Mouse (Mus musculus): ENCODE measurements around the gene Hspa2. TPM values are rescaled to one million over a fixed set of nuclear protein-coding genes. Genes with fewer than 3 reads are reported as not detected.

Gene Hspa2
- total and polyA plus RNA-seq, 2 experiments = 1.4 to 3.3 TPM

GRCm38 (mm10) chr12:76407184-76407583 is 3.2 kb downstream of the Hspa2 start:
- H3K4me3 ChIP-seq (ENCODE audit: insufficient read depth, low read depth, low read length) = no peak overlapping the region
- 81% methylated on average over 1 of the region's 1 CpGs for WGBS
- no peaks in the 10 kb centered on the region for H3K36me3 ChIP-seq (ENCODE audit: control insufficient read depth, insufficient read depth, low read length)
- TF ChIP-seq CTCF (IDR thresholded peaks at IDR 0.05; ENCODE audit: low read depth, low read length) = no peak
- no peak for TF ChIP-seq POLR2A (IDR thresholded peaks at IDR 0.05; ENCODE audit: extremely low read depth, insufficient read depth, low read length)
- H3K27me3 ChIP-seq (ENCODE audit: control insufficient read depth, insufficient read depth, low read length) = no peaks in the 10 kb centered on the region
- no peaks in the 10 kb centered on the region for H3K79me2 ChIP-seq (ENCODE audit: control insufficient read depth, insufficient read depth, low read length)
- no peak for DNase-seq (ENCODE audit: extremely low read depth, low read depth, low spot score)
- H3K27ac ChIP-seq (replicated peaks; ENCODE audit: insufficient read depth, low read depth, low read length) = no peak overlapping the region
- peaks cover 16% of the 10 kb centered on the region; the same call in 1 of the 2 replicates for H3K4me1 ChIP-seq (ENCODE audit: control insufficient read depth, insufficient read depth, low read length)
- no peak overlapping the region for H3K9ac ChIP-seq (ENCODE audit: low read depth, low read length)

GRCm38 (mm10) chr12:76409166-76409565 is 5.2 kb downstream of the Hspa2 start:
- WGBS = 63% methylated on average over 4 of the region's 4 CpGs

GRCm38 (mm10) chr12:76415383-76416010 is 11.5 kb downstream of the Hspa2 start:
- peaks cover 3% of the 10 kb centered on the region; the same call in 1 of the 2 replicates for H3K4me1 ChIP-seq (ENCODE audit: control insufficient read depth, insufficient read depth, low read length)
- DNase-seq (ENCODE audit: extremely low read depth, low read depth, low spot score) = no peak
- no peaks in the 10 kb centered on the region for H3K79me2 ChIP-seq (ENCODE audit: control insufficient read depth, insufficient read depth, low read length)
- H3K9ac ChIP-seq (ENCODE audit: low read depth, low read length) = no peak overlapping the region
- TF ChIP-seq POLR2A (IDR thresholded peaks at IDR 0.05; ENCODE audit: extremely low read depth, insufficient read depth, low read length) (no peak), CTCF (IDR thresholded peaks at IDR 0.05; ENCODE audit: low read depth, low read length) (no peak)
- WGBS = 93% methylated on average over 12 of the region's 12 CpGs
- H3K27me3 ChIP-seq (ENCODE audit: control insufficient read depth, insufficient read depth, low read length) = peaks cover 3% of the 10 kb centered on the region; the same call in 1 of the 2 replicates
- no peak overlapping the region for H3K4me3 ChIP-seq (ENCODE audit: insufficient read depth, low read depth, low read length)
- H3K27ac ChIP-seq (replicated peaks; ENCODE audit: insufficient read depth, low read depth, low read length) = no peak overlapping the region
- H3K36me3 ChIP-seq (ENCODE audit: control insufficient read depth, insufficient read depth, low read length) = no peaks in the 10 kb centered on the region

More at GRCm38 (mm10) chr12:76409166-76409565, 5.2 kb downstream of the Hspa2 start:
- no peaks in the 10 kb centered on the region for H3K27me3 ChIP-seq (ENCODE audit: control insufficient read depth, insufficient read depth, low read length)
- H3K4me3 ChIP-seq (ENCODE audit: insufficient read depth, low read depth, low read length) = no peak overlapping the region
- peaks cover 13% of the 10 kb centered on the region; the same call in 1 of the 2 replicates for H3K4me1 ChIP-seq (ENCODE audit: control insufficient read depth, insufficient read depth, low read length)
- H3K9ac ChIP-seq (ENCODE audit: low read depth, low read length) = no peak overlapping the region
- no peak for DNase-seq (ENCODE audit: extremely low read depth, low read depth, low spot score)
- no peak overlapping the region for H3K27ac ChIP-seq (replicated peaks; ENCODE audit: insufficient read depth, low read depth, low read length)
- H3K79me2 ChIP-seq (ENCODE audit: control insufficient read depth, insufficient read depth, low read length) = no peaks in the 10 kb centered on the region
- TF ChIP-seq CTCF (IDR thresholded peaks at IDR 0.05; ENCODE audit: low read depth, low read length) (no peak), POLR2A (IDR thresholded peaks at IDR 0.05; ENCODE audit: extremely low read depth, insufficient read depth, low read length) (no peak)
- H3K36me3 ChIP-seq (ENCODE audit: control insufficient read depth, insufficient read depth, low read length) = no peaks in the 10 kb centered on the region

- Histone ChIP-seq H3K36me3 (ENCODE audit: control insufficient read depth, insufficient read depth, low read length) (no peaks in the 10 kb centered on the region), H3K4me3 (ENCODE audit: insufficient read depth, low read depth, low read length) (peak within 1 kb of the TSS; percentile 52; the same call in 1 of the 2 replicates), H3K9ac (ENCODE audit: low read depth, low read length) (0 out of 2 replicates have a peak within 1 kb of the TSS, but pooled peaks have one; percentile 23), H3K4me1 (ENCODE audit: control insufficient read depth, insufficient read depth, low read length) (peaks cover 3% of the 10 kb centered on the region; the same call in 1 of the 2 replicates), H3K27me3 (ENCODE audit: control insufficient read depth, insufficient read depth, low read length) (peaks cover 3% of the 10 kb centered on the region; the same call in 1 of the 2 replicates), H3K27ac (replicated peaks; ENCODE audit: insufficient read depth, low read depth, low read length) (no peak within 1 kb of the TSS), H3K79me2 (ENCODE audit: control insufficient read depth, insufficient read depth, low read length) (no peaks in the 10 kb centered on the region)
- TF ChIP-seq POLR2A (IDR thresholded peaks at IDR 0.05; ENCODE audit: extremely low read depth, insufficient read depth, low read length) = no peak
- WGBS = 6% methylated on average over 37 of the region's 37 CpGs
- no peak for DNase-seq (ENCODE audit: extremely low read depth, low read depth, low spot score)
Observed at GRCm38 (mm10) chr12:76417433-76417854, 13.5 kb downstream of the Hspa2 start, which contains the start of gene Ppp1r36. Gene Ppp1r36 (plus strand): TSS chr12:76417538.

- no peak overlapping the region for H3K27ac ChIP-seq (replicated peaks; ENCODE audit: insufficient read depth, low read depth, low read length)
- peaks cover 3% of the 10 kb centered on the region; the same call in 1 of the 2 replicates for H3K27me3 ChIP-seq (ENCODE audit: control insufficient read depth, insufficient read depth, low read length)
- H3K9ac ChIP-seq (ENCODE audit: low read depth, low read length) = no peak overlapping the region
- H3K79me2 ChIP-seq (ENCODE audit: control insufficient read depth, insufficient read depth, low read length) = no peaks in the 10 kb centered on the region
- H3K4me1 ChIP-seq (ENCODE audit: control insufficient read depth, insufficient read depth, low read length) = peaks cover 3% of the 10 kb centered on the region; the same call in 1 of the 2 replicates
- H3K4me3 ChIP-seq (ENCODE audit: insufficient read depth, low read depth, low read length) = no peak overlapping the region
- TF ChIP-seq POLR2A (IDR thresholded peaks at IDR 0.05; ENCODE audit: extremely low read depth, insufficient read depth, low read length) = no peak
- TF ChIP-seq CTCF (IDR thresholded peaks at IDR 0.05; ENCODE audit: low read depth, low read length) = no peak
- no peak for DNase-seq (ENCODE audit: extremely low read depth, low read depth, low spot score)
- no peaks in the 10 kb centered on the region for H3K36me3 ChIP-seq (ENCODE audit: control insufficient read depth, insufficient read depth, low read length)
- WGBS = 95% methylated on average over 5 of the region's 5 CpGs
Observed at GRCm38 (mm10) chr12:76418346-76418745, 14.4 kb downstream of the Hspa2 start.

GRCm38 (mm10) chr12:76425256-76425655 is 21.3 kb downstream of the Hspa2 start:
- Histone ChIP-seq H3K9ac (ENCODE audit: low read depth, low read length) (no peak overlapping the region), H3K4me3 (ENCODE audit: insufficient read depth, low read depth, low read length) (no peak overlapping the region), H3K4me1 (ENCODE audit: control insufficient read depth, insufficient read depth, low read length) (peaks cover 1% of the 10 kb centered on the region), H3K27ac (replicated peaks; ENCODE audit: insufficient read depth, low read depth, low read length) (no peak overlapping the region), H3K27me3 (ENCODE audit: control insufficient read depth, insufficient read depth, low read length) (no peaks in the 10 kb centered on the region), H3K79me2 (ENCODE audit: control insufficient read depth, insufficient read depth, low read length) (no peaks in the 10 kb centered on the region), H3K36me3 (ENCODE audit: control insufficient read depth, insufficient read depth, low read length) (no peaks in the 10 kb centered on the region)
- WGBS = 95% methylated on average over 3 of the region's 3 CpGs
- TF ChIP-seq CTCF (IDR thresholded peaks at IDR 0.05; ENCODE audit: low read depth, low read length) = no peak
- TF ChIP-seq POLR2A (IDR thresholded peaks at IDR 0.05; ENCODE audit: extremely low read depth, insufficient read depth, low read length) = no peak
- no peak for DNase-seq (ENCODE audit: extremely low read depth, low read depth, low spot score)

All from liver, adult 2 months (tissue).